ENCODE assay signal across 8 mouse cellular contexts in genomic region chr12:45073331-45074041, GRCm38 (mm10). TPM values are rescaled to one million over a fixed set of nuclear protein-coding genes. Genes with fewer than 3 reads are reported as not detected.
DNase-seq lines count a peak whose midpoint lies in the region; ATAC-seq and TF ChIP-seq lines count a peak whose summit lies in the region.

No protein-coding gene starts in this region.

- H3K27me3 ChIP-seq in heart, embryonic 13.5 days (replicated peaks), result no peaks in the 10 kb centered on the region
- peaks cover 24% of the 10 kb centered on the region for H3K27me3 ChIP-seq in liver, embryonic 14.5 days (ENCODE audit: control insufficient read depth, insufficient read depth, low read length)

- intact Hi-C loops in left cerebral cortex, adult 2 months (cut with DNase I), result loop anchor here (2.0 to 5.0 kb wide), 3 partner anchors 61 to 225 kb away; no protein-coding TSS in a partner anchor

- ATAC-seq in heart, embryonic 13.5 days (ENCODE audit: extremely low read depth, insufficient number of reproducible peaks, low FRiP score, low TSS enrichment), result no peak
- ATAC-seq in liver, embryonic 14.5 days (ENCODE audit: insufficient read depth), result no peak
- ATAC-seq in activated CD4-positive, CD25-positive, alpha-beta regulatory T cell, adult 4 months, result no peak

- H3K36me3 ChIP-seq in heart, embryonic 13.5 days, result no peaks in the 10 kb centered on the region
- no peaks in the 10 kb centered on the region for H3K36me3 ChIP-seq in liver, embryonic 14.5 days (replicated peaks; ENCODE audit: control insufficient read depth, insufficient read depth, low read depth)

- peak overlapping the region; percentile 93 for H3K4me2 ChIP-seq in heart, embryonic 13.5 days
- peak overlapping the region; percentile 18 for H3K4me2 ChIP-seq in liver, embryonic 14.5 days (ENCODE audit: low read depth)

- TF ChIP-seq CTCF in left cerebral cortex, adult 2 months (IDR thresholded peaks at IDR 0.05), result no peak; the same call in 1 of the 2 replicates
- TF ChIP-seq CTCF in cortical plate, adult 2 months (IDR thresholded peaks at IDR 0.05; ENCODE audit: extremely low read depth, insufficient read depth, low read length), result no peak
- no peak for TF ChIP-seq CTCF in liver, embryonic 14.5 days (IDR thresholded peaks at IDR 0.05; ENCODE audit: low read depth)

- no peak for TF ChIP-seq POLR2A in cortical plate, adult 2 months (IDR thresholded peaks at IDR 0.05; ENCODE audit: extremely low read depth, insufficient read depth, low read length)

- no peak for DNase-seq in left cerebral cortex, adult 2 months (ENCODE audit: extremely low spot score in 1 of 2, low spot score in 2 of 2)
- DNase-seq in left cerebral cortex, adult 11 months (ENCODE audit: low spot score), result no peak
- DNase-seq in liver, embryonic 14.5 days (ENCODE audit: low read depth in 3 of 3, low spot score in 3 of 3), result no peak
- DNase-seq in MN1 (ENCODE audit: low spot score), result no peak
- DNase-seq in urinary bladder, postnatal 4 days (ENCODE audit: low spot score in 2 of 2), result no peak

- H3K27ac ChIP-seq in left cerebral cortex, adult 2 months, result peak overlapping the region; percentile 94
- peak overlapping the region; percentile 95 for H3K27ac ChIP-seq in cortical plate, adult 2 months (ENCODE audit: insufficient read depth, low read length)
- H3K27ac ChIP-seq in heart, embryonic 13.5 days (replicated peaks), result peak overlapping the region; percentile 89
- no peak overlapping the region for H3K27ac ChIP-seq in liver, embryonic 14.5 days

- peak overlapping the region; percentile 81 for H3K4me3 ChIP-seq in left cerebral cortex, adult 2 months
- H3K4me3 ChIP-seq in cortical plate, adult 2 months (ENCODE audit: insufficient read depth, low read length), result peak overlapping the region; percentile 85
- peak overlapping the region; percentile 80 for H3K4me3 ChIP-seq in heart, embryonic 13.5 days
- H3K4me3 ChIP-seq in liver, embryonic 14.5 days (ENCODE audit: insufficient read depth in 1 of 2, low read depth in 2 of 2, low read length in 2 of 2), result peak overlapping the region; percentile 48 to 51

- no peaks in the 10 kb centered on the region; the same call in 1 of the 2 replicates for H3K4me1 ChIP-seq in cortical plate, adult 2 months (ENCODE audit: control insufficient read depth, insufficient read depth, low read length)
- peaks cover 39% of the 10 kb centered on the region for H3K4me1 ChIP-seq in heart, embryonic 13.5 days
- no peaks in the 10 kb centered on the region; a peak in 1 of 4 replicates for H3K4me1 ChIP-seq in liver, embryonic 14.5 days (replicated peaks; ENCODE audit: control insufficient read depth in 2 of 2, insufficient read depth in 2 of 2, low read length in 1 of 2)

- H3K9ac ChIP-seq in heart, embryonic 13.5 days, result peak overlapping the region; percentile 94
- H3K9ac ChIP-seq in liver, embryonic 14.5 days (replicated peaks), result peak overlapping the region; percentile 27; the same call in 1 of the 2 replicates

- no peaks in the 10 kb centered on the region; the same call in 1 of the 2 replicates for H3K9me3 ChIP-seq in heart, embryonic 13.5 days
- H3K9me3 ChIP-seq in liver, embryonic 14.5 days (ENCODE audit: control insufficient read depth, low read length), result no peaks in the 10 kb centered on the region

- WGBS in heart, embryonic 13.5 days, result 1% methylated on average over 28 of the region's 28 CpGs
- WGBS in liver, embryonic 14.5 days (ENCODE audit: insufficient replicate concordance), result 1% methylated on average over 28 of the region's 28 CpGs

- no peak for TF ChIP-seq EP300 in liver, embryonic 14.5 days (IDR thresholded peaks at IDR 0.05; ENCODE audit: low read depth)

RNA-seq across cellular contexts. Expression of gene Stxbp6, which starts 1.0 kb away (rescaled TPM):
- 10 to 100 TPM; 67.7 to 75.2 TPM for total RNA-seq in left cerebral cortex, adult 2 months (2021)
- 47.0 and 56.4 TPM in 2 replicates for polyA plus RNA-seq in cortical plate, adult 2 months (2012; rRNA removed)
- 8.9 and 15.0 TPM in 2 replicates for polyA plus RNA-seq in heart, embryonic 13.5 days (2015; fragmentation: Nextera tagmentation; extraction: Ambion mirVana)
- 1.9 and 3.0 TPM in 2 replicates for polyA plus RNA-seq in liver, embryonic 14.5 days (2012; rRNA removed)
- polyA plus RNA-seq in liver, embryonic 14.5 days (2014; fragmentation: Nextera tagmentation; extraction: Ambion mirVana), result 2.6 and 3.6 TPM in 2 replicates
- polyA plus RNA-seq in activated CD4-positive, CD25-positive, alpha-beta regulatory T cell, adult 4 months (2017; shearing (Covaris generic)), result not detected
